Mouse (Mus musculus) heart, embryonic 14.5 days (tissue): ENCODE results near the gene Mrpl46. TPM values are rescaled to one million over a fixed set of nuclear protein-coding genes. Genes with fewer than 3 reads are reported as not detected.

ENCODE experiments used
- ATAC-seq: fragments of 200-750 bp; cut with Nextera tagmentation; 2 replicates; pipeline ENCODE4 v1.8.0; 2017; ENCODE audit warnings: low read depth, moderate TSS enrichment; ENCODE audit not compliant: insufficient number of reproducible peaks, insufficient read depth, low FRiP score
- H3K27ac ChIP-seq, 2 experiments: fragments of 200-500 bp in 1 of 2; fragments of 300-500 bp in 1 of 2; sonication (generic) in 1 of 2; replicated peaks in 1 of 2; 2 replicates each; pipeline ENCODE4 v1.5.1; 2012 to 2014; ENCODE audit warnings: low read depth in 2 of 2, low read length in 2 of 2, control low read depth in 1 of 2, mild to moderate bottlenecking in 1 of 2, mixed read lengths in 1 of 2; ENCODE audit not compliant: control insufficient read depth in 1 of 2, insufficient read depth in 1 of 2
- H3K27me3 ChIP-seq: fragments of 300-500 bp; sonication (generic); 2 replicates; pipeline ENCODE4 v1.6.1; 2014; ENCODE audit warnings: mild to moderate bottlenecking, low read length, control low read depth; ENCODE audit not compliant: control insufficient read depth, insufficient read depth
- H3K36me3 ChIP-seq: fragments of 300-500 bp; sonication (generic); 2 replicates; pipeline ENCODE4 v1.6.1; 2014; ENCODE audit warnings: mild to moderate bottlenecking, control low read depth, low read length, mixed read lengths; ENCODE audit not compliant: control insufficient read depth, insufficient read depth
- H3K4me1 ChIP-seq, 2 experiments: fragments of 200-500 bp in 1 of 2; fragments of 300-500 bp in 1 of 2; sonication (generic) in 1 of 2; 2 replicates each; pipeline ENCODE4 v1.6.1; 2012 to 2014; ENCODE audit warnings: low read length in 2 of 2, control low read depth in 1 of 2, mixed read lengths in 1 of 2; ENCODE audit not compliant: control insufficient read depth in 2 of 2, insufficient read depth in 2 of 2
- H3K4me2 ChIP-seq: fragments of 300-500 bp; sonication (generic); 2 replicates; pipeline ENCODE4 v1.6.1; 2014; ENCODE audit warnings: mild to moderate bottlenecking, low read length
- H3K4me3 ChIP-seq, 2 experiments: fragments of 200-500 bp in 1 of 2; fragments of 300-500 bp in 1 of 2; sonication (generic) in 1 of 2; 2 replicates each; pipeline ENCODE4 v1.5.1; 2012 to 2014; ENCODE audit warnings: low read length in 2 of 2, mild to moderate bottlenecking in 2 of 2, control low read depth in 1 of 2, low read depth in 1 of 2, moderate library complexity in 1 of 2; ENCODE audit not compliant: control insufficient read depth in 1 of 2, insufficient read depth in 1 of 2
- H3K9ac ChIP-seq: fragments of 300-500 bp; sonication (generic); 2 replicates; pipeline ENCODE4 v1.6.1; 2014; ENCODE audit warnings: mild to moderate bottlenecking, low read length
- H3K9me3 ChIP-seq: fragments of 300-500 bp; sonication (generic); 2 replicates; pipeline ENCODE4 v1.6.1; 2016; ENCODE audit warnings: low read length, control low read depth; ENCODE audit not compliant: control insufficient read depth
- WGBS: fragments of 180-500 bp; shearing (Covaris S2); extraction: QIAGEN DNeasy Blood & Tissue Kit; methylation state at CpG from one replicate; pipeline ENCODE4 v1.1.7; 2014; 5-methylcytosine and 5-hydroxymethylcytosine counted together
- polyA plus RNA-seq: library from polyadenylated mRNA; unstranded; fragments of >200 nt; fragmentation: Nextera tagmentation; extraction: Ambion mirVana; gene quantifications from 2 replicates; pipeline ENCODE4 v1.2.1, GENCODE M21; 2014

Mrpl46 gene
- polyA plus RNA-seq, 1 experiment from 2014 or later, result 59.1 TPM

GRCm38 (mm10) chr7:78787793-78788380, 4.6 kb upstream of the Mrpl46 start:
- peaks cover 60% of the 10 kb centered on the region for H3K36me3 ChIP-seq
- no peak overlapping the region for H3K4me2 ChIP-seq
- no peaks in the 10 kb centered on the region for H3K27me3 ChIP-seq
- 86% methylated on average over 12 of the region's 12 CpGs for WGBS
- no peak overlapping the region for H3K27ac ChIP-seq
- H3K9ac ChIP-seq, result no peak overlapping the region
- ATAC-seq, result no peak
- H3K4me3 ChIP-seq, result no peak overlapping the region
- H3K9me3 ChIP-seq, result no peaks in the 10 kb centered on the region
- H3K4me1 ChIP-seq, result peaks cover 0 to 6% of the 10 kb centered on the region in 2 experiments; a peak in 2 of 4 replicates

GRCm38 (mm10) chr7:78785906-78786305, 2.6 kb upstream of the Mrpl46 start:
- Histone ChIP-seq H3K4me3 (no peak overlapping the region), H3K9me3 (no peaks in the 10 kb centered on the region), H3K9ac (no peak overlapping the region), H3K27ac (no peak overlapping the region), H3K4me1 (peaks cover 0 to 16% of the 10 kb centered on the region in 2 experiments; a peak in 2 of 4 replicates), H3K36me3 (peaks cover 49% of the 10 kb centered on the region), H3K27me3 (no peaks in the 10 kb centered on the region), H3K4me2 (no peak overlapping the region)
- ATAC-seq, result no peak
- WGBS, result 71% methylated on average over 5 of the region's 5 CpGs

- Histone ChIP-seq H3K4me3 (no peak overlapping the region), H3K9me3 (no peaks in the 10 kb centered on the region), H3K27ac (no peak overlapping the region), H3K4me1 (peaks cover 0 to 12% of the 10 kb centered on the region in 2 experiments; a peak in 2 of 4 replicates), H3K36me3 (peaks cover 72% of the 10 kb centered on the region), H3K4me2 (no peak overlapping the region), H3K9ac (no peak overlapping the region), H3K27me3 (no peaks in the 10 kb centered on the region)
- no peak for ATAC-seq
- WGBS, result 92% methylated on average over 5 of the region's 5 CpGs
Measured at GRCm38 (mm10) chr7:78778741-78779140, 4.6 kb downstream of the Mrpl46 start.

- Histone ChIP-seq H3K4me2 (no peak overlapping the region), H3K4me3 (no peak overlapping the region), H3K9me3 (no peaks in the 10 kb centered on the region), H3K27me3 (peaks cover 5% of the 10 kb centered on the region), H3K9ac (no peak overlapping the region), H3K4me1 (no peaks in the 10 kb centered on the region; a peak in 1 of 4 replicates), H3K27ac (no peak overlapping the region), H3K36me3 (peaks cover 32% of the 10 kb centered on the region)
- WGBS, result 83% methylated on average over 5 of the region's 5 CpGs
- ATAC-seq, result no peak
Measured at GRCm38 (mm10) chr7:78770936-78771335, 12.4 kb downstream of the Mrpl46 start.

- Histone ChIP-seq H3K4me2 (no peak overlapping the region), H3K36me3 (peaks cover 14% of the 10 kb centered on the region), H3K9ac (no peak overlapping the region), H3K27me3 (peaks cover 11% of the 10 kb centered on the region), H3K27ac (no peak overlapping the region), H3K9me3 (no peaks in the 10 kb centered on the region), H3K4me3 (no peak overlapping the region), H3K4me1 (no peaks in the 10 kb centered on the region; a peak in 1 of 4 replicates)
- no peak for ATAC-seq
- 32% methylated on average over 7 of the region's 7 CpGs for WGBS
Measured at GRCm38 (mm10) chr7:78769075-78769652, 14.2 kb downstream of the Mrpl46 start.

GRCm38 (mm10) chr7:78767929-78768531, 15.3 kb downstream of the Mrpl46 start:
- 81% methylated on average over 12 of the region's 12 CpGs for WGBS
- Histone ChIP-seq H3K9ac (no peak overlapping the region), H3K27me3 (peaks cover 11% of the 10 kb centered on the region)

GRCm38 (mm10) chr7:78766019-78766683, 17.2 kb downstream of the Mrpl46 start:
- Histone ChIP-seq H3K27ac (no peak overlapping the region), H3K4me3 (no peak overlapping the region), H3K4me1 (no peaks in the 10 kb centered on the region; a peak in 1 of 4 replicates), H3K9me3 (no peaks in the 10 kb centered on the region), H3K36me3 (no peaks in the 10 kb centered on the region), H3K9ac (no peak overlapping the region), H3K27me3 (peaks cover 11% of the 10 kb centered on the region), H3K4me2 (0 out of 2 replicates have a peak overlapping the region, but pooled peaks have one; percentile 25)
- ATAC-seq, result no peak
- WGBS, result 21% methylated on average over 18 of the region's 18 CpGs

More at GRCm38 (mm10) chr7:78767929-78768531, 15.3 kb downstream of the Mrpl46 start:
- no peaks in the 10 kb centered on the region for H3K9me3 ChIP-seq
- H3K4me2 ChIP-seq, result no peak overlapping the region
- no peak for ATAC-seq
- peaks cover 3% of the 10 kb centered on the region; the same call in 1 of the 2 replicates for H3K36me3 ChIP-seq
- H3K4me3 ChIP-seq, result no peak overlapping the region
- H3K27ac ChIP-seq, result no peak overlapping the region
- no peaks in the 10 kb centered on the region; a peak in 1 of 4 replicates for H3K4me1 ChIP-seq
